Mouse (Mus musculus) v-Abl transformed pro-B cells (cell line): ENCODE measurements around the gene Cbs.

Experiments used
- in situ Hi-C, 2 experiments: fragments of 400-800 bp; cut with MboI; formaldehyde crosslinking; loops; one replicate each; pipeline ENCODE4 v1.15.1; 2025; ENCODE audit not compliant: unreplicated experiment in 2 of 2

Cbs gene

DNA sequence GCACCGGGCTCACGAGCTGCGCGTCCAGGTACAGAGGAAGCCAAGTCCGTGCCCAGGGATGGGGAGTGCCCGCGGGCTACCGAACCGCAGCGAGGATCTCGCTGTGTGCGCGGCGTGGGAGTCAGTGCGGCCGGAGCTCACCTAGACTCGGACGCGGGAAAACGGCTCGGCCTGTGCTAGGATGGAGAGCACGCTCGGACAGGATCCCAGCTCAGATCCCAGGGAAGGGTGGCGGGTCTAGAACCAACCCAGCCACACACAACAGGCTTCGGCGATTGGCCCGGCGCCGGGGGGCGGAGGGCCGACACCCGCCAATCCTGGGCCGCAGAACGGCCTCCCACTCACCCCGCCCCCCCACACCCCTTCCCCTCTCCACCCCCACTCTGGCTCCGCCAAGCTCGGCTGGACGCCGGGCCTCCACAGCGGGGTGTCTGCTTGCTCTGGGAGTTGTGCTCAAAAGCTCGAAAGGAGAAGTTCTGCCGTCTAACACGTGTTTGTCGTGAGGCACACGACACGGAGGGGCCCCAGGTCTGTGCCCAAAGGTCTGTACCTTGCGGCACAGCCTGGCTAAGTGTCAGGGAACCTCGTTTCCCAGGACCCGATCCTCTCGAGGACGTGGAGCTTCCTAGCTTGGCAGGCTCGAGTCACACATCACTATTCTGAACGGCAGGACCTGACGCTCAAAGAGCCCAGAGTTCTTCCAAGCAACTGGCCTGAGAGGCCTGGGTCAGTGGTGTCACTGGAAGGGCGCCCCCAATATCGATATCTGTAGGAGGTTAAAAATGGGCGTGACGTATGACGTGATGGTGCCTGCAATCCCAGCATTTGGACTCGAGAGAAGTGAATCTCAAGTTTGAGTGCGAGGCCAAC lies at the start of gene Cbs:
TSS of gene Cbs (minus strand) at position 297 of the 870 bp plus-strand sequence.
- in situ Hi-C loops = no loop called here

DNA sequence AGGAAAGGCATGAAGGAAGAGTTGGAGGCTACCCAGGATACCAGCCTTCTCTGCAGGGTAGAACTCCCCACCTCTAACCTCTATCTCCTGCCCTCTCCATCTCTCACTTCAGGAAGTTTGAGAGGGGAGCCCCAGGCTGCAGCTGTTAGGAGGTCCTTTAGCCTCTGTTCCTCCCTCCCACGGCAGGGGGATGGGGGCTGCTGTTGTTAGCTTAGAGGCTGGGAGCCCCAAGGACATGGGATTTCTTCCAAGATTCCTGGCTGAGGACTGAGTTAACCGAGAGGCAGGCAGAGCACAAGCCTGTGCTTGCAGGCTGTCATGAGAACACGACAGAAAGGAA lies 49.2 kb upstream of the Cbs start:
- in situ Hi-C loops = loop anchor here (5.0 to 25.0 kb wide), 4 partner anchors 336 to 801 kb away; no protein-coding TSS in a partner anchor

DNA sequence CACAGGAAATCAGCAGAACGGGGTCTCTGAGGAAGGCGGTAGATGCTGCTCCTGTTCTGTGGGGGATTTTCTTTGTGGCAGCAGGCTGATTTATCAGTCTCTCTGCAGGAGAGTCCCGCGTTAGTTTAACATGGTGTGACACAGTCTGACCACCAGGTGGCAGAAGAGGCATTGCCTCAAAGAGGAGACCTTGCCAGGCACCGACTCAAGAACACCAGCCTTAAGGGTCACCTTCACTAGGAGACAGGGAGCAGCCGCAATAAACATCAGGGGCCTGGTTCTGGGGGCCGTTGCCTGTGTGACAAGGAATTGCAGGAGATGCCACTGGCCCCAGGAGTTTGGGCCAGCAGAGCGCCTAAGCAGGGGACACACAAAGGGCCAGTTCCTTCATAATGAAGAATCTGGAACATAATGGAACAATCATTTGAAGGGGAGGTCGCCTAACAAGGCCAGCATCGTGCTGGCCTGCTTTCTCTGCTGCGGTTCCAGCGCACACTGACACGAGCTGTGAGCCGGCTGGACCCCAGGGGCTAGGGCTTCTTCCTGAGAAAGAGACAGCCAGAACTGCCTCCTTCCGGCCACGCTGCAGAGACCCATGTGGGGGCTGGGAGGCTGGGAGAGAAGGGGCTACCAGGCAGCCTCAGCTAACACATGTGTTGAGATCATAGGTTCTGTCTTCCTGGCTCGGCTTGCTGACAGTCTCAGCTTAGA lies 48.6 kb upstream of the Cbs start:
- in situ Hi-C loops = loop anchor here (5.0 to 25.0 kb wide), 4 partner anchors 337 to 802 kb away; no protein-coding TSS in a partner anchor

DNA sequence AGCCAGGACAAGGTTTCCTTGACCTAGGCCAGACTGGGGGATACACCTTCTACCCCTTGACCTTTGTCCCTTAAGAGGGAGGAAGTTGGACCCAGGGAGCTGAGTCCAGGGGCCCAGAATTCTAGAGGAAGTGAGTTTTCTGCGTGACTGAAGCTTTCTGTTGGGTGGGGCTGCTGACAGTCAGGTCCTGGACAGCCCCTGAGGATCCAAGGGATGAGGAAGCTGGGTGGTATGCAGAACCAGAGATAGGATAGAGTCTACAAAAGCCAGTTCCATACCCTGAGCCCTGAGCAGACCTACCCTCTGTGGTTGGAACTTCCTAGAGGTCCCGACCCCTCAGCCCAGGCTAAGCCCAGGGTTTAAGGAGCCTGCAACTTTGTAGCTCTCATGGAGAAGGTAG lies 43.4 kb upstream of the Cbs start:
- in situ Hi-C loops = loop anchor here (5.0 to 25.0 kb wide), 4 partner anchors 347 to 807 kb away; no protein-coding TSS in a partner anchor

DNA sequence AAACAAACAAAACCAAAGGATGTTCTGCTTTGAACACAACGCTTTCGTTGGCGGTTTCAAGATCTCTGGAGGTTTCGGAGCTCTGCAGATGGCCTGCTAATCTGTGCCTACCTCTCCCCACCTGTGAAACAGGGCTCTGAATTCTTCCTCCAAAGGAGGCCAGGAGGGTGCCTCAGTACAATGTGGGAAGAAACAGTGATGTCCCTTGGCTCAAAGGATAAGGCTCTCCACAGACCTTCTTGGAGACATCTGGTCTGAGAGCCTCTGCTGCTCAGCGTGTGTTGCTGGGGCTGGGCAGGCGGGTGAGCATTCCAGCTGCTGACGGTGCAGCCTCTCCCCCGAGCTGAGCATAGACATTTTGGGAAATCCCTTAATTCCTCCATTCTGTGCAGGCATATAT lies 40.5 kb upstream of the Cbs start, which contains the start of gene Cryaa:
TSS of gene Cryaa (plus strand) at position 301 of the 400 bp plus-strand sequence.
- in situ Hi-C loops = loop anchor here (25.0 kb wide), 2 partner anchors 535 to 810 kb away; no protein-coding TSS in a partner anchor

DNA sequence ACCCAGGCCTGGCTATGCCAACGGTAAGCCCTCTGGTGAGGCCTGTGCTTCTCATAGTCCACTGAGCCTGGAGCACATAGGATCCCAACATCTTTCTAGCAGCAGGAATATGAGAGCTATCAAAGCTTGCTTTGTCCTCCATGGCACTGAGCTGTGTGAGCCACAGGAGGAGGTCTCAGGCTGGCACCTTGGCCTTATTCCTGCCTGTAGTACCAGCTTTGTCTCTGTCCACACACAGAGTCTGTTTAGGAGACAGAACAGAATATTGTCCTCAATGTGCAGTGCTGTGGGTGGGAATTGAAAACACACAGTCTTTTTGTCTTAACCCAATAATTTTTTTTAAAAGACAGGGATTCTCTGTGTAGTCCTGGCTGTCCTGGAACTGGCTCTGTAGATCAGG lies 37.4 kb upstream of the Cbs start:
- in situ Hi-C loops = loop anchor here in 1 of 2 experiments (25.0 kb wide), 1 partner anchor 562 kb away; no protein-coding TSS in a partner anchor

DNA sequence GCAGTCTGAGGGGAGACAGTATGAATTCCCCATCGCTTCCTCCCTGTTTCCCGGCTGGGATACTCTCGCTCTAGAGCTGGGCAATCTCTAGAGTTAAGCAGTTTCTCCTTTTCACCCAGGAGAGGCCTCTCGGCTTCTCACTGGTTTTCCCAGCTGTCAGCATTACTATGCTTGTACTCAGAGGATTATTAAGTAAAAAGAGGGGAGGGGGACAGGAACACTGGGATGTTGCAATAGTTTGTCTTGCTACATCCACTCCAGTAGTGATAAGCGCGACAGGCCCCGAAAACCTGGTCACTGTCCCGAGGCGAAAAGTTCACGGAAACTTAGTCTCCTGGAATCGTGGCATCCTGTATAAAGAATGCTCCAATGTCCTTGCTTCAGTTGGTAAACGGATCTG lies 35.2 kb upstream of the Cbs start:
- in situ Hi-C loops = loop anchor here in 1 of 2 experiments (25.0 kb wide), 1 partner anchor 560 kb away; no protein-coding TSS in a partner anchor

DNA sequence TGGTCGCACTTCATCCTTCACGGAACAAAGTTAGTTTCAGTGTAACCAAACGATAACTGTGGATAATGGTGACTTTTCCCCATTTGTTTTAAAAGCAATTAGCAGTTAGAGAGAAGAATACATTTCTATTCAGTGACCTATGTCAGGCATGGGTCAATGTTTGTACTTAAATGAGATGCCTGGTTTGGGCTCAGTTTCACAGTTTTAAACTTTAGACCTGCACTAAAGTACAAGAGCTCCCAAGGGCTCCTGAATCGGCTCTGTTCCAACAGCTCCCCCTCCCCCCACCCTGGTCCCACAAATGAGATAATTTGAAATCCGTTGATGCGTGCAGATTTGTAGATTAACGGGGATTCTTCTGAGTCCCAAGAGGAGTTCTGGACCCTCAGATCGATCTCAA lies 34.7 kb upstream of the Cbs start:
- in situ Hi-C loops = loop anchor here in 1 of 2 experiments (25.0 kb wide), 1 partner anchor 559 kb away; no protein-coding TSS in a partner anchor

DNA sequence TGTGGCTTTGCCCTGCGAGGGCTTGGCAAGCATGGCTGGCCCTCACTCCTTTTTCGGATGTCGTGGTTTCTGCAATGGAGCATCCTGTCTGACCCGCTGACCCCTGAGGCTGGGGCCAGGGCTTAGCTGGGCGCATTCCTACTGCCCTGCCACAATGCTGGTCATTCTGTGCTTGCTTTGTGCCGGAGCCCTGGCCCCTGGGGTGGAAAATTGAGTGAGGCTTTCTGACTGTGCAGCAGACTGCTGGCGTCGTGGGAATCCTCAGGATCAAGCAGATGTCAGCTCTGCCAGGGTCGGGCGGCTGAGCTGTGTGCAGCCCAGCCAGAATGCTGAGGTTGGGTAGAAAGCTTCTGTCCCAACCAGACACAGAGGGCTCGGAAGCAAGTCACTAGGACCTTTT lies 33.1 kb upstream of the Cbs start:
- in situ Hi-C loops = loop anchor here in 1 of 2 experiments (25.0 kb wide), 1 partner anchor 558 kb away; no protein-coding TSS in a partner anchor

DNA sequence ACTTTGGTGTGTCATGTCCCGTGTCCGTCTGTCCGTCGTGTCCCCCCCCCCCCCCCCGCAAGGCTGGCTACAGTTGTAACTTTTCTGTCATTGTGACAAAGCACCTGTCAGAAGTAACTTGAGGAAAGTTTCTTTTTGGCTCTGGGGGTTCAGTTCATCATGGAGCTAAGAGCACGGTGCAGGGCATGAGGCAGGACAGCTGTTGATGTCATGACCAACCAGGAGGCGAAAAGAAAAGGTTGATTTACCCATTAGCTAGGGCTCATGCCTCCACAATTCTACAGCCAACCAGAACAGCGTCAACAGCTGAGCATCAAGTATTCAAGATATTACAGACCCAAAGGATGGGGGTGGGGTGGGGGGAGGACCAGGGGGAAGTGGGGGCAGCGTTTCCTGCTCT lies 31.3 kb upstream of the Cbs start:
- in situ Hi-C loops = loop anchor here (5.0 to 25.0 kb wide), 5 partner anchors 334 to 661 kb away; partner anchors contain the start of gene Tff3 (in 1 of the 2)

DNA sequence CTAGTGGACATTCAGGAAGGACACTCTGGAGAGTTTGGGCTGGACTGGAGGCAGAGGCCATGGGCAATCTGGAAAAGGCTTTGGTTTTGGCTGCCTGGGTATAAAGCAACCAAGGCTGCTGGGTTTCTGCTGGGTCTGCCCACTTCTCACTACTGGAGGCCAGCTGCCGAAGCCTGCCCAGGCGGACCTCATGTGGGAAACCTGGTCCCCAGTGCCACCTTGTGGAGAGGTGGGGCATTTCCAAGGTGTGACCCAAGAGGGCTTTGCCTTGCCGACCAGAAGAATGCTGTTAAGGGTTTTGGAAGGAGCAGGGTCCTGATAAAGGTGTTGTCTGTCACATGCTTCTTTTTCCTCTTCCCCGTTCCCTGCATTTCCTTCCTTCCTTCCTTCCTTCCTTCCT lies 27.7 kb upstream of the Cbs start:
- in situ Hi-C loops = loop anchor here (5.0 to 25.0 kb wide), 7 partner anchors 147 to 657 kb away; partner anchors contain the start of genes Tff3 (in 1 of the 2) and Wdr4 (in 1 of the 2)

DNA sequence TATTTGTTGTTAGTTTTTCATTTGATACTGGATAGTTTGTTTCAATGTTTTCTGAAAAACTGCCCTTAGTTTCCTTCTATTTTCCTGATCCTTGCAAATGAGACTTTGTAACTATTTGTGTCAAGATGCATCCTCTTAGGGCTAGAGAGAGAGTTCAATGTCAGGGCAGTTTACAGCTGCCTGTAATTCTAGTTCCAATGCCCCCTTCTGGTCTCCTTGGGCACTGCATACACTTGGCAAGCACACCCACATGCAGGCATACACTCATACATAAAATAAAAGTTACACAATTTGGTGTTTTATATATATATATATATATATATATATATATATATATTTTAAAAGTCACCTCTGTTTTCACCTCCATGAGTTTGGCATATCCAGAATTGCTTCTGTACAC lies 25.8 kb upstream of the Cbs start:
- in situ Hi-C loops = loop anchor here (5.0 to 25.0 kb wide), 6 partner anchors 146 to 648 kb away; partner anchors contain the start of genes Tff3 (in 1 of the 2) and Wdr4 (in 1 of the 2)

DNA sequence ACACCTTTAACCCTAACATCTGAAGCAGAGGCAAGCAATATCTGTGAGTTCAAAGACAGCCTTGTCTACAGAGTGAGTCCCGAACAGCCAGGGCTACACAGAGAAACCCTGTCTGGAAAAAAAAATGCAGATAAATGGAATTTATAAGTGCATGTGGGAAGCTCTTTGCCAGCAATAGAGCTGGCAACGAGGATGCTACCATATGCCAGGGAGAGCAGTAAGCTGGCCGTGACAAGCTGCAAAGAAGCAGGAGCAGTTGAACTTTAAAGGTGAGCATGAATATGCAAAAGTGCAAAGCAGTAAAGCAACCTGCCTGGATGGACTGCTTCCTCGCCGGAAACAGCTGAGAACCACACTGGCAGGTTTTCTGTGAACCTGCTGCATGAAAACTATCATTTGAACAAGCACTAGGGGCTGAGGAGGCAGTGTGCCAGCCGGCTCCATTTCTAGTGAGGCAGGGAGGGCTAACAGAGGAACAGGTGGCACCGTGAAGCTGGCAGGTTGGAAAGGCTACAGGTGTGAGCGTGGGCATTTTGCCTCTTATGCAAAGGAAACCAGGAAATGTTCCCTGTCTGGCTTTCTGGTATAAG lies 23.7 kb upstream of the Cbs start:
- in situ Hi-C loops = loop anchor here (5.0 to 25.0 kb wide), 6 partner anchors 143 to 646 kb away; partner anchors contain the start of genes Tff3 (in 1 of the 2) and Wdr4 (in 1 of the 2)

DNA sequence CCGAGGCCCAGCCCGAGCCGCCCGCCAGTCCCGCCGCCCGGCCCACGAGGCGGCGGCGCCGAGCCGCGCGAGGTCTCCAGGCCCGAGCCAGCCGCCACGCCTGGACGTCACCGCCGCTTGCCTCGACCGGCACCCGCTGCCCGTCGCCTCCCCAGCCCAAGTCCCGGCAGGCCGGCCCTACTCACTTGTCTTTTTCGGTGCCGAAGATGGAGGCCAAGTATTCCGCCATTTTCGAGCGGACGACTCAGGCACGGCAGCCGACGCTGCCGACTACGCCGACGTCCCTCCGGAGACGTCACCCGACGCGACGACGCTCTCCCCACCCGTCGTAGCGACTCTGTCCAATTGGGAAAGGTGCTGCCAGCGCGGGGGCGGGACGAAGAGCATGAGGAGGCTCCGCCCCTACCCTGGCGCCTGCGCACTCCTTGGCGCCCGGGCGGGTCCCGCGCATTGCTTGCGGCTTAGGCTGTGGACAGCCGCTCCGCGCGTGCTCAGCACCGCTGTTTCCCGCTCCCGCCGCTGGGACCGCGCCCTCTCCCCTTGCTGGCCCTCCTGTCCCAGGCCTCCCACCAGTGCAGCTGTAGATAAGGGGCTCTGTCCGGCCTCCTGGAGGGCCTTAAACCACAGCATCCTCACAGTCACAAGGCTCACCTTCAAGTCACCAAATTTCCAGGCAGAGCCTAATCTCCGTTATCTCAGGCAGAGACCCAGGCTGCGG lies 21.6 kb upstream of the Cbs start, which contains the start of gene U2af1:
TSS of gene U2af1 (minus strand) at position 425 of the 718 bp plus-strand sequence.
- in situ Hi-C loops = loop anchor here in 1 of 2 experiments (5.0 to 25.0 kb wide), 2 partner anchors 141 to 546 kb away; partner anchors contain the start of gene Wdr4

DNA sequence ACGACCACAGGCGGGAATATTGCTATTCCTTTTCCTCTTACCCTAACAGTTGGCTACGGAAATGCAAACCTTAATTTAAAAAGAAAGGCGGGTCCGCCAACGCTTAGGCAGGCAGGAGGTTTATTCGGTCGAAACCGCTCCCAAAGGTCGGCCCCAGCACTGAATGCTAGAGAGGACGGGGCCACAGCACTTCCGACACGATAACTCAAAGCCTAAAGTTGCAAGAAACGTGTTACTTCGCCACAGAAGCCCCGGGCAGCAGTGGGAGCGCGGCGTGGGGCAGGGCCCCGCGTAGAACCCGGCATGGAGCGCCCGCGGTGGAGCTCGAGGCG lies 21.1 kb upstream of the Cbs start:
- in situ Hi-C loops = loop anchor here in 1 of 2 experiments (5.0 to 25.0 kb wide), 2 partner anchors 141 to 546 kb away; partner anchors contain the start of gene Wdr4

DNA sequence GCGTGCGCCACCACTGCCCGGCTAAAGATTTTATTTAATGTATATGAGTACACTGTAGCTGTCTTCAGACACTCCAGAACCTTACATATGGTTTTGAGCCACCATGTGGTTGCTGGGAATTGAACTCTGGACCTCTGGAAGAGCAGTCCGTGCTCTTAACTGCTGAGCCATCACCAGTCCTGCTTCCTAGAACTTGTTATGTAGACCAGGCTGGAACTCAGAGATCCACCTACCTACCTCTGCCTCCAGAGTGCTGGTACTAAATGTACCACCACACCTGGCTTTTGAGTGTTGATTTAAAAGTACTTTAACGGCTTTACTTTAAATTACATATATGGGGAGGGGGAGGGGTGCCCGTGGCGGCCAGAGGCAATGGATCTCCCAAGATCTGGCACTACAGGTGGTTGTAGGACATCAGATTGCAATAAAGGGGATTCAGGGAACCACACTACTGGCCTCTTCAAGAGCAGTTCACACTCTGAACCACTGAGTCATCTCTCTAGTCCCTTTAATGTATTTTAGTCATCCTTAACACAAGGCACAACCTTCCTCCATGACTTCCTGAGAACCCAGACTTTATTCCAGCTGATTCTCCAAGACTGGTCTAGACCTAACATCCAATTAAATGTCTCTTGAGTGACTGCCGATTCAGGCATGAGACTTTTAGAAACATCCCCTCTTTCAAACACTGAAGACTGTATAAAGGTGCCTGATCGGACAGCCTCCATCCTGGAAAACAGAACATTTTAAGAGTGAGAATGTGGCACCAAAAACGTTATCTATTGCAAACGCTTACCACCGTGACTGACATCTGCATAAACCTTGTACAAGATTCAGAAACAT lies 20.3 kb upstream of the Cbs start:
- in situ Hi-C loops = loop anchor here in 1 of 2 experiments (5.0 to 25.0 kb wide), 2 partner anchors 140 to 545 kb away; partner anchors contain the start of gene Wdr4

DNA sequence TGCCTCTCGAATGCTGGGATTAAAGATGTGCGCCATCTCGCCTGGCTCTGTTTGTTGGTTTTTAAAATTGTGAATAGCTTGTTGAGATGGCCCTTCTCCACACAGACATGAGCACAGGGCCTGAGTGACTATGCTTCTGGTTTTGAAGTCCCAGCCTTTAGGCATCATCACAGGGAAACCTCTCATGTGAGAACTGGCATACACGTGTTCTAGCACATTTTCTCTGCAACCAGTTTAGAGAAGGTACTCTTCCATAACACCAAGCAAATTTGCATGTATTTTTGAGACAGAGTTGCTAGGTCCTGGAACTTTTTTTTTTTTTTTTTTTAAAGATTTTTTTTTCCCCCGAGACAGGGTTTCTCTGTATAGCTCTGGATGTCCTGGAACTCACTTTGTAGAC lies 19.6 kb upstream of the Cbs start:
- in situ Hi-C loops = loop anchor here in 1 of 2 experiments (5.0 to 25.0 kb wide), 2 partner anchors 139 to 544 kb away; partner anchors contain the start of gene Wdr4

DNA sequence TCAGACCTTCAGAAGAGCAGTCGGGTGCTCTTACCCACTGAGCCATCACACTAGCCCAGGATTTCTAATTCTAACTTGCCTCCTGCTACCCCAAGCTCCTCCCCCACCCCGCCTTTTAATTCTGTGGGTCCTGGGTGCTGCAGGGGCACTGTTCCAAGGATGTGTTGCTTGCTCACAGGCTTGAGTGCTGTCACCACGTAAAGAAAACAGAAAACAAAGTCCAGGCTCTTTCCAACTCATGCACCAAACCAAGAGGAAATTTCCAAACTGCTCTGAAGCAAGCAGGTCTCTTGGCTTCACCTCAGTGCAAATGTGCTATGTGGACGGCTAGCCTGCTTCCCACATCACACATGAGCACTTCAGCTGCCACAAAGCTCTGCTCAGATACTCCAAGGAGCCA lies 18.3 kb upstream of the Cbs start:
- in situ Hi-C loops = loop anchor here in 1 of 2 experiments (5.0 to 25.0 kb wide), 2 partner anchors 138 to 543 kb away; partner anchors contain the start of gene Wdr4
